Mouse (Mus musculus) thymus, adult 2 months (tissue): ENCODE measurements around the gene Ccdc167. TPM values are rescaled to one million over a fixed set of nuclear protein-coding genes. Genes with fewer than 3 reads are reported as not detected.

Experiments
- DNase-seq: peaks from one replicate; pipeline ENCODE4 v3.0.0; 2021
- H3K27ac ChIP-seq: fragments of 200-500 bp; 2 replicates; pipeline ENCODE4 v1.5.1; 2012; ENCODE audit warnings: low read length, control low read depth; ENCODE audit not compliant: control insufficient read depth, insufficient read depth
- H3K27me3 ChIP-seq: fragments of 200-500 bp; 2 replicates; pipeline ENCODE4 v1.6.1; 2012; ENCODE audit warnings: mild to moderate bottlenecking, low read length, moderate library complexity, mixed read lengths; ENCODE audit not compliant: control insufficient read depth, insufficient read depth
- H3K36me3 ChIP-seq: fragments of 200-500 bp; 2 replicates; pipeline ENCODE4 v1.6.1; 2012; ENCODE audit warnings: mild to moderate bottlenecking, low read length, moderate library complexity; ENCODE audit not compliant: control insufficient read depth, insufficient read depth
- H3K4me1 ChIP-seq: fragments of 200-500 bp; replicated peaks from 2 replicates; pipeline ENCODE4 v1.6.1; 2012; ENCODE audit warnings: low read length; ENCODE audit not compliant: control insufficient read depth, insufficient read depth
- H3K4me3 ChIP-seq: fragments of 200-500 bp; 2 replicates; pipeline ENCODE4 v1.5.1; 2012; ENCODE audit warnings: mild to moderate bottlenecking, low read length, control low read depth, moderate library complexity; ENCODE audit not compliant: control insufficient read depth, insufficient read depth
- CTCF ChIP-seq: fragments of 200-500 bp; IDR thresholded peaks from 2 replicates; pipeline ENCODE4 v1.5.1; 2012; ENCODE audit warnings: mild to moderate bottlenecking, control low read depth, low read length, moderate library complexity, borderline replicate concordance; ENCODE audit not compliant: control insufficient read depth, poor library complexity, insufficient read depth; ENCODE audit errors: extremely low read depth
- POLR2A ChIP-seq: fragments of 200-500 bp; IDR thresholded peaks from 2 replicates; pipeline ENCODE4 v1.6.1; 2012; ENCODE audit warnings: mild to moderate bottlenecking, low read length, control low read depth, moderate library complexity; ENCODE audit not compliant: control insufficient read depth, poor library complexity, insufficient read depth; ENCODE audit errors: extremely low read depth
- WGBS: fragments of 180-500 bp; shearing (Covaris S2); methylation state at CpG from one replicate; pipeline ENCODE4 v1.1.7; 2018; 5-methylcytosine and 5-hydroxymethylcytosine counted together
- polyA plus RNA-seq: library from polyadenylated mRNA; depleted of rRNA; stranded (reverse); fragments of >200 nt; gene quantifications from 2 replicates; pipeline ENCODE4 v1.2.3, GENCODE M21; 2012

Ccdc167 gene
- polyA plus RNA-seq, 1 experiment, result 17.7 TPM

DNA sequence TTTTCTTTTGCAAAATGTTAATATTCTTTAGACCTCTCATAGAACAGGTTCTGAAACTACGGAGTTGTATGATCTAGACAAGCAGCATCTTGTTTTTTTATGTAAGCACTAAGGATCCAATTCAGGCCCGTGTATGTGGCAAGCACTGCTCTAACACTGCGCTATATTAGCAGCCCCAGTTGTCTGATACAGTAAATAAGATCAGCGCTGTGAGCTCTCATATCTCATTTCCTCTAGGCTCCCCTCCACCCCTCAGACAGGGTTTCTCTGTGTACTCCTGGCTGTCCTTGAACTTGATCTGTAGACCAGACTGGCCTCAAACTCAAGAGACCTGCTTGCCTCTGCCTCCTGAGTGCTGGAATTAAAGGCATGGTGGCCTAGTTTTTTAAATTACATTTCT lies 47.8 kb downstream of the Ccdc167 start:
- Histone ChIP-seq H3K4me3 (no peak overlapping the region), H3K27me3 (no peaks in the 10 kb centered on the region), H3K4me1 (peaks cover 2% of the 10 kb centered on the region; the same call in 1 of the 2 replicates), H3K27ac (no peak overlapping the region), H3K36me3 (peaks cover 3% of the 10 kb centered on the region)
- no peak for DNase-seq
- WGBS, result 95% methylated on average over 4 of the region's 4 CpGs
- TF ChIP-seq CTCF (no peak), POLR2A (no peak)

DNA sequence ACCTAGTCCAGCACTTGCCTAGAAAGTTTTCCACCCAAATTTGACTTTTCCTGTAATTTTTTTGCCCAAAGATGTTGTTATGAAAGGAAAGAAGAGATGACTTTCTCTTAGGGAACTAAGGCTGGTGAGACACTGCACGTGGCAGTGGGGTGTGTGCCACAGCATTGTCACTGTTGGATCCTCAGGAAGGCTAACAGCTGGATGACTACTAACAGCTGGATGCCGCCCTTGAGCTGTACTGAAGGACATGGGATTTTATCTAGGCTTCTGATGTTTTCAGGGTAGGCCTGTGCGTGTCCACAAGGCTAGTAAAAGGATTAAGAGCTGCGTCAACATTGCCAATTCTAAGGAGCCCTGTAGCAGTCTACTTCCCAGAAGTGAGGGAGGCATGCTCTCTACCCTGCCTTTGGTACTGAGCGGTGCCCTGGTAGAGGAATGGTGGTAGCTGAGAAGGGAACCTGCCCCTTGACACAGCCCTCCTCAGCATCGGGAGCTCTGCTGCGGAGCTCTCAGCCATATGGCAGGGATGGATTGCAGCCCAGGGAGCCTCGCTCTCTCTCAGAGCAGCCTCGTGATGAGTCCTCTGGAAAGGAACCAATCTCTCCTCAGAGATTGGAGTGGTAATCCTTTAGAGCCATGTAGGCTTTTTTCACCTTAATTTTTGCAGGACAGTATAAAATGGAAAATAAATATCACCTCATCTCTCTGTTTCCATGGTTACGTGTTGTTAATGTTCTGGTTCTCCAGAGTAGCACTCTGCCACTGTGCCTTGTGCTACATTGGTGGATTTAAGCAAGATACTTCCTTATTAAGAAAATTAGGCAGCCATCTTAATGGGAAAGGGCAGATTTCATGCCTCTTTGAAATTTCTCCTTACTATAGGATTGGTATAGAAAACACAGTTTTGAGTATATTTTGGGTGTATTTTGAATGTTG lies 48.5 kb downstream of the Ccdc167 start:
- DNase-seq, result no peak
- Histone ChIP-seq H3K27ac (no peak overlapping the region), H3K4me1 (peaks cover 2% of the 10 kb centered on the region; the same call in 1 of the 2 replicates), H3K36me3 (peaks cover 3% of the 10 kb centered on the region; the same call in 1 of the 2 replicates), H3K27me3 (no peaks in the 10 kb centered on the region), H3K4me3 (no peak overlapping the region)
- no peak for TF ChIP-seq POLR2A
- TF ChIP-seq CTCF, result no peak
- WGBS, result 96% methylated on average over 10 of the region's 10 CpGs

DNA sequence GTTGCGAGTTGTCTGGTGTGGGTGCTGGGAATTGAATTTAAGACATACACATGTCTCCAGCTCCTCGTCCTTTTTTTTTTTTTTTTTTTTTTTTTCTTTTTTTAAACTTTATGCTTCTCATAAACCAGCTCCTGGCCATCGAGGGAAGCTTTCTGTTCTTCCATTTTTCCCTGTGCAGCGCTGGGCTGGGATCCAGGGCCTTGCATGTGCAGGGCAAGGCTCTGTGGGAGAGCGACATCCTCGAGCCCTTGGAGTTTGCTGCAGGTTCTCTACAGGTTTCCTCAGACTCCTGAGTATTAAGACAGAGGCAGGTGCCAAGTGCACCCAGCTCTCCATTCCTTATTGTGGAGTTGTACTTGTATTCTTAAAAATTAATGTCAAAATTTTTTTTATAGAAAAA lies 54.7 kb downstream of the Ccdc167 start:
- TF ChIP-seq CTCF, result no peak
- TF ChIP-seq POLR2A, result no peak
- DNase-seq, result no peak
- 93% methylated on average over 6 of the region's 6 CpGs for WGBS
- Histone ChIP-seq H3K27me3 (no peaks in the 10 kb centered on the region), H3K27ac (no peak overlapping the region), H3K36me3 (peaks cover 3% of the 10 kb centered on the region; the same call in 1 of the 2 replicates), H3K4me1 (peaks cover 6% of the 10 kb centered on the region; the same call in 1 of the 2 replicates), H3K4me3 (no peak overlapping the region)

DNA sequence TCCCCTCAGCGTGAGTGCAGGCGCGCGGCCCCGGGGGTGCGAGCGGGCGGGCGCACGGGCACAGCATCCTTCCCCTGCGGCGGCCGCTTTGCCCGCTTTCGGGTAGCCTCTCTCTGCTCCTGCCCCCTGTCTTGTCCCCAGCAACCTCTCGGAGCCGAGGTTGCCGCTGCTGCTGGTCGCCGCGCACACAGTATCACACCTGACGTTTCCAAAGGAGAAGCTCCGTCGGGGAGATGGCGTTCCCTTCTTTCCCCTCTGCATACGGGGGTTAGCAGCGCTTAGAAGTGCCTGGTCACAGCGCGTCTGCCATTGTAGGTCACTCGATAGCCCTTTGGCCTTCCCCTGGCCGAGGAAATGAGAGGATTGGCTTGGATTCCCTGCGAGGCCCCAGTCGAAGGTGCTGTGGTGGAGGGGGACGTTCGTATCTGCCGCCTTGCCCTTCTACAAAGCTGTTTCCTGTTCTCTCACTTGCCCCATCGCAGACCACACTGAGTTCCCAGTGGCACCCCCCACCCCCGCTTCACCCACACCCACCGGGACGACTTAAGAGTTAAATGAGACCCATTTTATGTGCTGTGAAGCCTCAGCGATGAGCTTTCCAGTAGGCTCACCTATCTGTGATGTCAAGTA lies 56.0 kb downstream of the Ccdc167 start:
- TF ChIP-seq POLR2A (no peak), CTCF (no peak)
- Histone ChIP-seq H3K27ac (peak overlapping the region; percentile 72), H3K27me3 (no peaks in the 10 kb centered on the region), H3K36me3 (0 out of 2 replicates have a peak, but pooled peaks cover 3% of the 10 kb centered on the region), H3K4me3 (peak overlapping the region; percentile 81), H3K4me1 (peaks cover 6% of the 10 kb centered on the region; the same call in 1 of the 2 replicates)
- peak; percentile 48 for DNase-seq
- under 1% methylated on average over 41 of the region's 41 CpGs for WGBS

DNA sequence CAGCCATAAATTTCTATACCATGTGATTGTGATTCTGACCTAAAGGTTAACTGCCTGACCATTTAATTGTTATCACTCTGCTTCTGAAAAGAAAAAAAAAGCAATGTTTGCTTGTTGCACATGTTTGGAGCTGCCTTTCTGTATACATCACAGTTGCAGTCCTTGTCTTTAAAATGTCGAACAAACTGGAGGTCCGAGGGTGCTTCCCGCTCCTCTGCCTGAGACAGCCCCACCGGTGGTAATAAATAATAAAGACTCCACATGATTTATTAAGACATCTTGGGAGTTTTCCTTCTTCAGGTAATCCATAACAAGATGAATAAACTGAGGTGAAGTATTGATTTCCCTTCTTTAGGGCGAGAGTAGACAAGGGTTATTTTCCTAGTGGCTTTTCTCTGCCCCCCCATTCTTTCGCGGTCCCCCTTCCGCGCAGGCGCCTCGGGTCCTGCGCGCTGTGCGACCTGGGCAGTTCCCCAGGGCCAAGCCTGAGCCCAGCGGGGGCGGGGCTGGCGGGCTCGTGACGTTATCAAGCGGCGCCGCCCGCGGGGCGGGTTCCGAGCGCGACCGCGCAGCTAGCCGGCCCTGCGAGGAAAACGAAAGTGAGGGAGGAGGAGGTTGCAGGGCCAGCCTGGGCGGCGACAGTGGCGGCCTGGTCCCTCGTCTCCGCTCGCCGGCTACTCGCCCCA lies 56.6 kb downstream of the Ccdc167 start, which contains the start of gene Cmtr1:
Cmtr1 (plus strand) TSS at position 520 of the 686 bp plus-strand sequence.
- Histone ChIP-seq H3K36me3 (0 out of 2 replicates have a peak, but pooled peaks cover 3% of the 10 kb centered on the region), H3K4me3 (peak within 1 kb of the TSS; percentile 81), H3K27me3 (no peaks in the 10 kb centered on the region), H3K27ac (peak within 1 kb of the TSS; percentile 72), H3K4me1 (peaks cover 6% of the 10 kb centered on the region; the same call in 1 of the 2 replicates)
- TF ChIP-seq CTCF, result peak; percentile 44; the same call in 1 of the 2 replicates
- peak; percentile 43; the same call in 1 of the 2 replicates for TF ChIP-seq POLR2A
- peak; percentile 95 for DNase-seq
- whole genome bisulfite sequencing, result under 1% methylated on average over 41 of the region's 41 CpGs

DNA sequence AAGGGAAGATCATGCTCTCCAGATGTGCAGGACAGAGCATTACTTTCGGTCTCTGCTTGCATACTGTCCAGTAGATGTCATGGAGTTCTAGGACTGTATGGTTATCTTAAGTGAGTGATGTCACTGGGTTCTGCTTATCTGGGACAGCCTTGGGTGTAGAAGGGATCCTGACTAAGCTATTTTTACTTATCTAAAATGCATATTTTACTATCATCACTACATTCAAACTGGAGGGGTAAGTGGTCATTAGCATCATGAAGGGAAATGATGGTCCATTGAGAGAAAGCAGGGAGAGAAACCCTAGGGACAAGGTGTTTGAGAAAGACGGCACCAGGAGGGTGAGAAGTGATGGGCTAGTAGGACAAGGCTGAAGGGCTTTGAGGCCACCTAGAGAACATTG lies 58.6 kb downstream of the Ccdc167 start:
- TF ChIP-seq POLR2A, result no peak
- TF ChIP-seq CTCF, result no peak
- Histone ChIP-seq H3K27me3 (no peaks in the 10 kb centered on the region), H3K4me3 (no peak overlapping the region), H3K36me3 (no peaks in the 10 kb centered on the region), H3K27ac (no peak overlapping the region), H3K4me1 (peaks cover 6% of the 10 kb centered on the region; the same call in 1 of the 2 replicates)
- DNase-seq, result no peak
- WGBS, result 96% methylated on average over 2 of the region's 2 CpGs
